Mouse (Mus musculus): ENCODE results near the gene Spata45. TPM values are rescaled to one million over a fixed set of nuclear protein-coding genes. Genes with fewer than 3 reads are reported as not detected.
A peak's percentile ranks its signal among the peaks of the same experiment; 100 is the strongest.

Spata45 gene
- polyA plus RNA-seq, 1 experiment = not detected

DNA sequence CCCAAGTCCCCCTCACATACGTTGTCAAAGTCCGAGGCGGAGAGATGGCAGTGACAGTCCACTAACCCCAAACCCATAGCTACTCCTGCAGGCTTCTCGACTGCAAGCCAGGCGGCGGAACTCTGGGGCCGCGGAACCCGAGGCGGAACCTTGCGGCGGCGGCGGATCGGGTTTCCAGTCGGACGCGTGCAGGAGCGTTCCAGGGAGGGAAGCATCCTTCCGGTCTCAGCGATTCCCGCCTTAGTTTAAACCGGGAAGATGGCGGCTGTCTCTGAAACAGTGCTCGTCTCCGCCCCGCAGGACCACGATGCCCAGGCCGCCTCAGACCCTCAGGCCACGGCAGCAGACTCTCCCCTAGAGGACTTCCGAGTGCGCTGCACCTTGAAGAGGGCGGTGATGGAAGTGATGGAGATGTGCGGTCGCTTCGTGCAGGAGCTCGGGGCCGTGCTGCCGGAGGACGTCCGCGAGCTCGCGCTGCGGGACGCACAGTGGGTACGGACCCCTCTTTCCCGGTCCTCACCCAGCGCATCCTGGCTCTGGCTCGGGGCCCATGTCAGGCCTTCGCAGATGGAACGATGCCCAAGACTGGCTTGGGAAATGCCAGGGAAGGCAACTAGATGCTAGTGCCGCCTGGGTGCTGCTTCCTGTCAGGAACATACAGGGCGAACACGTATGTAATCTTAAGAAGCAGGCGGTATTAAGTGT is 26.5 kb downstream of the Spata45 start, which contains the start of the genes Tatdn3 and Nsl1:
Gene Tatdn3 (minus strand): TSS at position 152 of the 705 bp plus-strand sequence.
Gene Nsl1 (plus strand): TSS at position 232 of the 705 bp plus-strand sequence.
- WGBS = under 1% methylated on average over 56 of the region's 56 CpGs
- H3K4me3 ChIP-seq (replicated peaks; ENCODE audit: insufficient read depth, low read depth, low read length) = peak within 1 kb of the TSS; percentile 93
- peak; percentile 89 to 96 for DNase-seq
- H3K4me1 ChIP-seq (ENCODE audit: control insufficient read depth, insufficient read depth, low read length) = no peaks in the 10 kb centered on the region; the same call in 1 of the 2 replicates
- TF ChIP-seq POLR2A (IDR thresholded peaks at IDR 0.05; ENCODE audit: borderline replicate concordance, insufficient read depth, low read length) = peak; percentile 56; the same call in 1 of the 2 replicates
- TF ChIP-seq CTCF (IDR thresholded peaks at IDR 0.05; ENCODE audit: borderline replicate concordance, insufficient read depth, low read depth, low read length) = no peak
- H3K27me3 ChIP-seq (ENCODE audit: control insufficient read depth, insufficient read depth, low read length) = no peaks in the 10 kb centered on the region
- H3K27ac ChIP-seq (ENCODE audit: insufficient read depth, low read length) = peak within 1 kb of the TSS; percentile 51; the same call in 1 of the 2 replicates

DNA sequence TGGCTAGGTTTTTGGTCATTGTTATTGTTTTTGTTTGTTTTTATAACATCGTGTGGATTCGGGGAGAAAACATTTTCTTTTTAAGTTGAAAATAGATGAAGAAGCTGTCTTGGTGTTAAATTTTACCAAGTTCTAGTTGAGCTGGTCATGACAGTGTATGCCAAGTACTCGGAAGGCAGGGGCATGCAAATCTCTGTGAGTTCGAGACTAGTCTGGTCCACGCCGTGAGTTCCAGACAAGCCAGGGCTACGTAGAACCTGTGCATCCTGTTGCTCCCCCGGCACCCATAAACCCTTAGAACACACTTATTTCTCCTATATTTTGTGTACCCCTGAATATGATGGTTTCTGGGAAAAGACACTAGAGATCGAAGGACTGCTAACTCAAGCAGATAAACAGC is 27.3 kb downstream of the Spata45 start:
- WGBS = 42% methylated on average over 9 of the region's 9 CpGs
- TF ChIP-seq POLR2A (IDR thresholded peaks at IDR 0.05; ENCODE audit: borderline replicate concordance, insufficient read depth, low read length) = no peak
- no peak for TF ChIP-seq CTCF (IDR thresholded peaks at IDR 0.05; ENCODE audit: borderline replicate concordance, insufficient read depth, low read depth, low read length)
- H3K4me1 ChIP-seq (ENCODE audit: control insufficient read depth, insufficient read depth, low read length) = no peaks in the 10 kb centered on the region; the same call in 1 of the 2 replicates
- H3K27me3 ChIP-seq (ENCODE audit: control insufficient read depth, insufficient read depth, low read length) = no peaks in the 10 kb centered on the region
- H3K27ac ChIP-seq (ENCODE audit: insufficient read depth, low read length) = no peak overlapping the region
- no peak for DNase-seq
- no peak overlapping the region for H3K4me3 ChIP-seq (replicated peaks; ENCODE audit: insufficient read depth, low read depth, low read length)

DNA sequence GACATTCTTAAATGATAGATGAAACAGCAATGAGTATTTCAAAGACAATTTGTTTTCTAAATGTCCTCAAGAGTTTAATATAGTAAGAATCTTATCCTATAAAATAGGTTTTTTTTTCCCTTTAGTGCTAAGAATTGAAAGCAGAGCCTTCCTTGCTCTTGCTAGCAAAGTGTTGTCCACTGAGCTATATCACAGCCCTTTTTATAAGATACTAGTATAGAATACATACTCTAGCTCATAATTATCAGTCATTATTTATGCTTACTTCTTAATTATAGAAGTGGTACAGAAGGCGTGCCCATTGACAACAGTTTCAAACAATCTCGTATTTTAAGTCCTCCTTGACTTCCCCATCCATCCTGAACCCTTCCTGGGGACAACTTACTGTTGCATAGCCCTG is 28.1 kb downstream of the Spata45 start:
- TF ChIP-seq POLR2A (IDR thresholded peaks at IDR 0.05; ENCODE audit: borderline replicate concordance, insufficient read depth, low read length) (no peak), CTCF (IDR thresholded peaks at IDR 0.05; ENCODE audit: borderline replicate concordance, insufficient read depth, low read depth, low read length) (no peak)
- no peak for DNase-seq
- Histone ChIP-seq H3K27me3 (ENCODE audit: control insufficient read depth, insufficient read depth, low read length) (no peaks in the 10 kb centered on the region), H3K4me1 (ENCODE audit: control insufficient read depth, insufficient read depth, low read length) (no peaks in the 10 kb centered on the region; the same call in 1 of the 2 replicates), H3K4me3 (replicated peaks; ENCODE audit: insufficient read depth, low read depth, low read length) (no peak overlapping the region), H3K27ac (ENCODE audit: insufficient read depth, low read length) (no peak overlapping the region)
- WGBS = 88% methylated on average over 2 of the region's 2 CpGs

DNA sequence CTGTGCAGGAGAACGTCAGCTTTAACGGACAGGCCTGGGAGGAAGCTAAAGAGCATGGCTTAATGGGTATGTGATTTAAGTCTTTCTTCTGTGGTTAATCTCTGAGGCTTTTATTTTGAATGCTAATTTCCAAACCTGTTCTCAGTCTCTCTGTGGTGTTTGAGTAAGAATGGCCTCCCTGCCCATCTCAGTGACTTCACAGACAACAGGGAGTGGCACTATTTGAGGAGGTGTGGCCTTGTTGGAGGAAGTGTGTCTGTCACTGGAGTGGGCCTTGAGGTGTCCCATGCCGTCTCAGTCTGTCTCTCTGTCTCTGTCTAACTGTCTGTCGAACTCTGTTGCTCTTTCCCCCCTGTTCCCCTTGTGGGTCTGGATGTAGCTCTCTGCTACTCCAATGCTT is 28.7 kb downstream of the Spata45 start:
- Histone ChIP-seq H3K27ac (ENCODE audit: insufficient read depth, low read length) (no peak overlapping the region), H3K4me3 (replicated peaks; ENCODE audit: insufficient read depth, low read depth, low read length) (no peak overlapping the region), H3K4me1 (ENCODE audit: control insufficient read depth, insufficient read depth, low read length) (no peaks in the 10 kb centered on the region; the same call in 1 of the 2 replicates), H3K27me3 (ENCODE audit: control insufficient read depth, insufficient read depth, low read length) (no peaks in the 10 kb centered on the region)
- TF ChIP-seq POLR2A (IDR thresholded peaks at IDR 0.05; ENCODE audit: borderline replicate concordance, insufficient read depth, low read length) (no peak), CTCF (IDR thresholded peaks at IDR 0.05; ENCODE audit: borderline replicate concordance, insufficient read depth, low read depth, low read length) (no peak)
- DNase-seq = no peak
- WGBS = 85% methylated on average over 4 of the region's 4 CpGs

DNA sequence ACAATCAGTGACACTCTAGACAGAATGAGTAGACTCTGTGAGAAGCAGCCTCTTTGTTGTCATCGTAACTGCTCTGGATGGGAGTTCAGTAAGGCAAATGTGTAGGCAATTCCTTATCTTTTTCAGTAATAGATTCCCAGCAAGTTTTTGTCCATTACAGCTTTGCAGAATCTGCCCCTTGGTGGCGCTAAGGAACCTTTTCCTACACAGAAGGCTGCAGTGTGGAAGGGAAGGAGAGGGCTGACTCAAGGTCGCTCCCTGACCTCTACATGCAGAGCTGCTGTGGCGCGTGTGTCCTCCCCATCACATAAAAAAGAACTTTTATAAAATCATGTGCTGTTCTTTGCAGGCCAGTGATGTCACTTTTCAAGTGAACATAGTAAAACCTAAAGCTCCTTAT is 31.9 kb downstream of the Spata45 start:
- 75% methylated on average over 5 of the region's 5 CpGs for WGBS

DNA sequence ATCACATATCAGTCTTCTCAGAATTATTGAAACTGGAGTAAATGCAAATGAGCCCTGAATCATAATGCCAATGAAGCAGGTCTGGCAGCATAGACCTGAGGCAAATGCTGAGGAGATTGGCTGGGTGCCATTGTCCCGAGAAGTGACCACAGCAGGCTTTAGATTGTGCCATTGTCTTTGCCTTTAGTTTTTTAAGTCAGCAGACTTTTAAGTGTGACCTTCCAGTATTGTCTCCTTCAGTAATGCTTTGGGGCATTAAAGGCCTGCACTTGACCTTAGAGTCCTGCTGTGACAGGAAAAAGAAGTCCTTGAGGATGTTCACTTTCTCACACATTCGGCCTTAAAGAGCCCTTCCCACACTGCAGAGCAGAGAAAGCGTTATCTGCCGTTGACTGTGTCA is 33.8 kb downstream of the Spata45 start:
- 75% methylated on average over 4 of the region's 4 CpGs for WGBS
- H3K4me3 ChIP-seq (replicated peaks; ENCODE audit: insufficient read depth, low read depth, low read length) = no peak overlapping the region
- DNase-seq = no peak
- H3K27me3 ChIP-seq (ENCODE audit: control insufficient read depth, insufficient read depth, low read length) = no peaks in the 10 kb centered on the region
- H3K4me1 ChIP-seq (ENCODE audit: control insufficient read depth, insufficient read depth, low read length) = no peaks in the 10 kb centered on the region
- H3K27ac ChIP-seq (ENCODE audit: insufficient read depth, low read length) = no peak overlapping the region
- TF ChIP-seq POLR2A (IDR thresholded peaks at IDR 0.05; ENCODE audit: borderline replicate concordance, insufficient read depth, low read length) (no peak), CTCF (IDR thresholded peaks at IDR 0.05; ENCODE audit: borderline replicate concordance, insufficient read depth, low read depth, low read length) (no peak)

More for the DNA sequence above, 31.9 kb downstream of the Spata45 start:
- H3K27me3 ChIP-seq (ENCODE audit: control insufficient read depth, insufficient read depth, low read length) = no peaks in the 10 kb centered on the region
- H3K27ac ChIP-seq (ENCODE audit: insufficient read depth, low read length) = no peak overlapping the region
- no peaks in the 10 kb centered on the region for H3K4me1 ChIP-seq (ENCODE audit: control insufficient read depth, insufficient read depth, low read length)
- no peak for TF ChIP-seq CTCF (IDR thresholded peaks at IDR 0.05; ENCODE audit: borderline replicate concordance, insufficient read depth, low read depth, low read length)
- no peak for TF ChIP-seq POLR2A (IDR thresholded peaks at IDR 0.05; ENCODE audit: borderline replicate concordance, insufficient read depth, low read length)
- DNase-seq = no peak
- H3K4me3 ChIP-seq (replicated peaks; ENCODE audit: insufficient read depth, low read depth, low read length) = no peak overlapping the region

DNA sequence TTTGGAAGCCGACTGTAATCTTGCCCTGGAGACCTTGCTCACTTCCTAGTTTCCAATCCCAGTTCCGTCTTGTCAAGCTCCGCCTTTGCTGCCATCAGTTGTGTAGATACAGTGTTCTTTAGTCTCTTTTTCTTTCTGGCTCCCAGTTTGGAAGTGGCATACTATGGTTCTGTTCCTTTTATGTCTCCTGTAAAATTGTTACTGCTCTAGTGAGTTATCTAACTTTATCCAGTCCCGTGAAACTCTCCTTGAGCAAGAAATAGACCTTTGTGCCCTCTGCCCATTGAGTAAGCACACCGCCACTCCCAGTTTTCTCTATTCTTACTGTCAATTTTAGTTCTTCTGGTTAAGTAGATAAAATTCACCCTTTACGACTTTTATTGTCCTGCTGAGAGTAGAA is 35.2 kb downstream of the Spata45 start:
- Histone ChIP-seq H3K4me1 (ENCODE audit: control insufficient read depth, insufficient read depth, low read length) (no peaks in the 10 kb centered on the region), H3K27me3 (ENCODE audit: control insufficient read depth, insufficient read depth, low read length) (no peaks in the 10 kb centered on the region), H3K27ac (ENCODE audit: insufficient read depth, low read length) (no peak overlapping the region), H3K4me3 (replicated peaks; ENCODE audit: insufficient read depth, low read depth, low read length) (no peak overlapping the region)
- 89% methylated on average over 6 of the region's 6 CpGs for WGBS
- TF ChIP-seq CTCF (IDR thresholded peaks at IDR 0.05; ENCODE audit: borderline replicate concordance, insufficient read depth, low read depth, low read length) (no peak), POLR2A (IDR thresholded peaks at IDR 0.05; ENCODE audit: borderline replicate concordance, insufficient read depth, low read length) (no peak)
- DNase-seq = no peak

DNA sequence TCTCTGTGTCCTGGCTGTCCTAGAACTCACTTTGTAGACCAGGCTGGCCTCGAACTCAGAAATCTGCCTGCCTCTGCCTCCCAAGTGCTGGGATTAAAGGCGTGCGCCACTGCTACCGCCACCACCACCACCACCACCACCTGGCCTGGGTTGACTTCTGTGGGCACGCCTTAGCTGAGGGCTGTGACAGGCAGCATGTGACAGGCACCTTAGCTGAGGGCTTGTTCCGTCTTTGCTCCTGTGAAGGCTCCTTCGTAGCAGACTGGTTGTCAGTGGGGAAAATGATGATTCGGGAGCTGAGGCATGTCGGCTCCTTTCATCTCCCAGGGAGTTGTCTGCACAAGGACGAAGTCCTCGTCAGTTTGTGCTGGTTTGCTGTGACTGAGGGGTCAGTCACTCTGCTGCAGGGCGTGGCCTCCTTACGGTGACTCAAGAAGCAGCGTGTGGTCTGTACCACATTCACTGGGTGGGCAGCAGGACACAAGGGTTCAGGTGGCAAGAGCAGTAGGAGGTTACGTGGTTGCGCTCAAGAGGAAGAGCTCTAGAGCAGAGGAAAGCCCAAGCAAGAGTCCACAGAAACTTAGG is 36.0 kb downstream of the Spata45 start:
- Histone ChIP-seq H3K27ac (ENCODE audit: insufficient read depth, low read length) (no peak overlapping the region), H3K27me3 (ENCODE audit: control insufficient read depth, insufficient read depth, low read length) (no peaks in the 10 kb centered on the region), H3K4me3 (replicated peaks; ENCODE audit: insufficient read depth, low read depth, low read length) (no peak overlapping the region), H3K4me1 (ENCODE audit: control insufficient read depth, insufficient read depth, low read length) (no peaks in the 10 kb centered on the region)
- WGBS = 88% methylated on average over 16 of the region's 16 CpGs
- TF ChIP-seq CTCF (IDR thresholded peaks at IDR 0.05; ENCODE audit: borderline replicate concordance, insufficient read depth, low read depth, low read length) = no peak
- TF ChIP-seq POLR2A (IDR thresholded peaks at IDR 0.05; ENCODE audit: borderline replicate concordance, insufficient read depth, low read length) = no peak
- DNase-seq = no peak
